Mouse (Mus musculus) thymus, postnatal 14 days (tissue): ENCODE data around the gene Defb6.

Source experiments
- DNase-seq: peaks from one replicate; pipeline ENCODE4 v3.0.0; 2021

The Defb6 gene

GRCm38 (mm10) chr8:19225161-19225560 is at the start of gene Defb6:
Gene Defb6 (plus strand): TSS chr8:19225478.
- no peak for DNase-seq

GRCm38 (mm10) chr8:19238101-19238500 is 12.8 kb downstream of the Defb6 start:
- DNase-seq: no peak

GRCm38 (mm10) chr8:19239616-19240015 is 14.3 kb downstream of the Defb6 start, which contains the start of gene Defb46:
Gene Defb46 (plus strand): TSS chr8:19239916.
- no peak for DNase-seq

GRCm38 (mm10) chr8:19247280-19247679 is 22.0 kb downstream of the Defb6 start, which contains the start of gene Defb5:
Gene Defb5 (plus strand): TSS chr8:19247580.
- DNase-seq: no peak

GRCm38 (mm10) chr8:19258136-19258535 is 32.9 kb downstream of the Defb6 start:
- DNase-seq: no peak

- no peak for DNase-seq
Observed at GRCm38 (mm10) chr8:19259667-19260066, 34.4 kb downstream of the Defb6 start.
